Mouse (Mus musculus) neural tube, embryonic 11.5 days (tissue): Measurements from ENCODE around the gene Sh2d5. TPM values are rescaled to one million over a fixed set of nuclear protein-coding genes. Genes with fewer than 3 reads are reported as not detected.

Experiments
- ATAC-seq: fragments of 200-750 bp; cut with Nextera tagmentation; 2 replicates; pipeline ENCODE4 v1.8.0; 2017; ENCODE audit warnings: moderate number of reproducible peaks, mild to moderate bottlenecking, moderate TSS enrichment, moderate library complexity; ENCODE audit not compliant: insufficient read depth, low FRiP score, low TSS enrichment
- DNase-seq: peaks from one replicate; pipeline ENCODE4 v3.0.0-alpha.2; 2015; ENCODE audit warnings: low spot score
- H3K27ac ChIP-seq: fragments of 300-500 bp; sonication (generic); 2 replicates; pipeline ENCODE4 v1.5.1; 2014; ENCODE audit warnings: low read depth, mild to moderate bottlenecking, low read length
- H3K27me3 ChIP-seq: fragments of 300-500 bp; sonication (generic); 2 replicates; pipeline ENCODE4 v1.6.1; 2014; ENCODE audit warnings: mild to moderate bottlenecking, low read length, mixed read lengths; ENCODE audit not compliant: control insufficient read depth, insufficient read depth
- H3K36me3 ChIP-seq: fragments of 300-500 bp; sonication (generic); 2 replicates; pipeline ENCODE4 v1.6.1; 2014; ENCODE audit warnings: mild to moderate bottlenecking, low read length, moderate library complexity, mixed read lengths; ENCODE audit not compliant: control insufficient read depth, insufficient read depth
- H3K4me1 ChIP-seq: fragments of 300-500 bp; sonication (generic); 2 replicates; pipeline ENCODE4 v1.6.1; 2014; ENCODE audit warnings: low read length, mixed read lengths; ENCODE audit not compliant: control insufficient read depth, insufficient read depth
- H3K4me2 ChIP-seq: fragments of 300-500 bp; sonication (generic); 2 replicates; pipeline ENCODE4 v1.6.1; 2014; ENCODE audit warnings: low read depth, mild to moderate bottlenecking, moderate library complexity
- H3K4me3 ChIP-seq: fragments of 300-500 bp; sonication (generic); 2 replicates; pipeline ENCODE4 v1.5.1; 2014; ENCODE audit warnings: low read depth, low read length
- H3K9ac ChIP-seq: fragments of 300-500 bp; sonication (generic); 2 replicates; pipeline ENCODE4 v1.6.1; 2014; ENCODE audit warnings: mild to moderate bottlenecking, low read length
- H3K9me3 ChIP-seq: fragments of 300-500 bp; sonication (generic); 2 replicates; pipeline ENCODE4 v1.6.1; 2016; ENCODE audit warnings: low read length; ENCODE audit not compliant: control insufficient read depth
- WGBS: fragments of 180-500 bp; shearing (Covaris S2); extraction: QIAGEN DNeasy Blood & Tissue Kit; methylation state at CpG from one replicate; pipeline ENCODE4 v1.1.7; 2014; 5-methylcytosine and 5-hydroxymethylcytosine counted together
- polyA plus RNA-seq: library from polyadenylated mRNA; unstranded; fragments of >200 nt; fragmentation: Nextera tagmentation; extraction: Ambion mirVana; gene quantifications from 2 replicates; pipeline ENCODE4 v1.2.1, GENCODE M21; 2014

Sh2d5 gene
- polyA plus RNA-seq, 1 experiment from 2014 or later: 1.8 TPM

- no peaks in the 10 kb centered on the region for H3K27me3 ChIP-seq
- H3K4me3 ChIP-seq: no peak overlapping the region
- no peak overlapping the region for H3K9ac ChIP-seq
- 86% methylated on average over 7 of the region's 7 CpGs for WGBS
- no peak overlapping the region for H3K4me2 ChIP-seq
- no peaks in the 10 kb centered on the region for H3K9me3 ChIP-seq
- H3K4me1 ChIP-seq: no peaks in the 10 kb centered on the region
- H3K36me3 ChIP-seq: no peaks in the 10 kb centered on the region
- ATAC-seq (no peak), DNase-seq (no peak)
- H3K27ac ChIP-seq: no peak overlapping the region
Observed at GRCm38 (mm10) chr4:138278346-138278745, 28.1 kb downstream of the Sh2d5 start.

- DNase-seq (peak; percentile 66), ATAC-seq (no peak)
- H3K4me1 ChIP-seq: no peaks in the 10 kb centered on the region
- no peak overlapping the region for H3K4me3 ChIP-seq
- H3K27me3 ChIP-seq: no peaks in the 10 kb centered on the region
- no peak overlapping the region for H3K4me2 ChIP-seq
- H3K27ac ChIP-seq: no peak overlapping the region
- H3K9me3 ChIP-seq: no peaks in the 10 kb centered on the region
- no peak overlapping the region for H3K9ac ChIP-seq
- no peaks in the 10 kb centered on the region for H3K36me3 ChIP-seq
- WGBS: 24% methylated on average over 4 of the region's 4 CpGs
Observed at GRCm38 (mm10) chr4:138282834-138283233, 32.6 kb downstream of the Sh2d5 start.

- Histone ChIP-seq H3K9me3 (no peaks in the 10 kb centered on the region), H3K4me2 (no peak overlapping the region), H3K9ac (no peak overlapping the region), H3K27me3 (no peaks in the 10 kb centered on the region), H3K27ac (no peak overlapping the region), H3K4me3 (no peak overlapping the region), H3K36me3 (no peaks in the 10 kb centered on the region), H3K4me1 (no peaks in the 10 kb centered on the region)
- ATAC-seq (no peak), DNase-seq (no peak)
- 89% methylated on average over 12 of the region's 12 CpGs for WGBS
Observed at GRCm38 (mm10) chr4:138286411-138286810, 36.2 kb downstream of the Sh2d5 start.

- Histone ChIP-seq H3K36me3 (no peaks in the 10 kb centered on the region), H3K9me3 (no peaks in the 10 kb centered on the region), H3K27ac (no peak overlapping the region), H3K4me3 (no peak overlapping the region), H3K4me1 (no peaks in the 10 kb centered on the region), H3K4me2 (no peak overlapping the region), H3K9ac (no peak overlapping the region), H3K27me3 (no peaks in the 10 kb centered on the region)
- DNase-seq (no peak), ATAC-seq (no peak)
- 89% methylated on average over 7 of the region's 7 CpGs for WGBS
Observed at GRCm38 (mm10) chr4:138288691-138289090, 38.5 kb downstream of the Sh2d5 start.

- H3K4me2 ChIP-seq: no peak overlapping the region
- no peaks in the 10 kb centered on the region for H3K27me3 ChIP-seq
- 92% methylated on average over 13 of the region's 13 CpGs for WGBS
- no peak overlapping the region for H3K27ac ChIP-seq
- no peak for DNase-seq
- no peak for ATAC-seq
- no peak overlapping the region for H3K4me3 ChIP-seq
- no peak overlapping the region for H3K9ac ChIP-seq
- no peaks in the 10 kb centered on the region for H3K36me3 ChIP-seq
- H3K9me3 ChIP-seq: no peaks in the 10 kb centered on the region
- H3K4me1 ChIP-seq: no peaks in the 10 kb centered on the region
Observed at GRCm38 (mm10) chr4:138292028-138292427, 41.8 kb downstream of the Sh2d5 start.

- ATAC-seq (no peak), DNase-seq (peak; percentile 38)
- no peaks in the 10 kb centered on the region for H3K4me1 ChIP-seq
- H3K9me3 ChIP-seq: no peaks in the 10 kb centered on the region
- H3K36me3 ChIP-seq: no peaks in the 10 kb centered on the region
- no peak overlapping the region for H3K27ac ChIP-seq
- no peak overlapping the region for H3K9ac ChIP-seq
- H3K4me3 ChIP-seq: no peak overlapping the region
- 78% methylated on average over 18 of the region's 18 CpGs for WGBS
- H3K4me2 ChIP-seq: no peak overlapping the region
- no peaks in the 10 kb centered on the region for H3K27me3 ChIP-seq
Observed at GRCm38 (mm10) chr4:138293261-138293948, 43.2 kb downstream of the Sh2d5 start.

- no peak overlapping the region for H3K4me2 ChIP-seq
- 88% methylated on average over 9 of the region's 14 CpGs for WGBS
- ATAC-seq: no peak
- no peak overlapping the region for H3K4me3 ChIP-seq
- H3K27me3 ChIP-seq: no peaks in the 10 kb centered on the region
- H3K9me3 ChIP-seq: no peaks in the 10 kb centered on the region
- no peak overlapping the region for H3K9ac ChIP-seq
- no peak for DNase-seq
- no peaks in the 10 kb centered on the region for H3K4me1 ChIP-seq
- H3K27ac ChIP-seq: no peak overlapping the region
- H3K36me3 ChIP-seq: no peaks in the 10 kb centered on the region
Observed at GRCm38 (mm10) chr4:138293949-138294550, 43.8 kb downstream of the Sh2d5 start.

GRCm38 (mm10) chr4:138301271-138301780, 51.1 kb downstream of the Sh2d5 start:
- Histone ChIP-seq H3K4me2 (no peak overlapping the region), H3K36me3 (no peaks in the 10 kb centered on the region), H3K9me3 (no peaks in the 10 kb centered on the region), H3K9ac (no peak overlapping the region), H3K4me3 (no peak overlapping the region), H3K27me3 (no peaks in the 10 kb centered on the region), H3K4me1 (peaks cover 14% of the 10 kb centered on the region), H3K27ac (no peak overlapping the region)
- ATAC-seq (no peak), DNase-seq (no peak)
- WGBS: 84% methylated on average over 10 of the region's 10 CpGs

GRCm38 (mm10) chr4:138303011-138303410, 52.8 kb downstream of the Sh2d5 start:
- Histone ChIP-seq H3K27me3 (no peaks in the 10 kb centered on the region), H3K9me3 (no peaks in the 10 kb centered on the region), H3K4me2 (no peak overlapping the region), H3K4me1 (peaks cover 14% of the 10 kb centered on the region), H3K9ac (no peak overlapping the region; the same call in 1 of the 2 replicates), H3K27ac (no peak overlapping the region), H3K36me3 (peaks cover 5% of the 10 kb centered on the region; the same call in 1 of the 2 replicates), H3K4me3 (peak overlapping the region; percentile 80; the same call in 1 of the 2 replicates)
- WGBS: 95% methylated on average over 3 of the region's 3 CpGs
- DNase-seq: no peak
- ATAC-seq: no peak
